Mouse (Mus musculus): ENCODE measurements around the gene Elmod3.

Elmod3 gene

DNA sequence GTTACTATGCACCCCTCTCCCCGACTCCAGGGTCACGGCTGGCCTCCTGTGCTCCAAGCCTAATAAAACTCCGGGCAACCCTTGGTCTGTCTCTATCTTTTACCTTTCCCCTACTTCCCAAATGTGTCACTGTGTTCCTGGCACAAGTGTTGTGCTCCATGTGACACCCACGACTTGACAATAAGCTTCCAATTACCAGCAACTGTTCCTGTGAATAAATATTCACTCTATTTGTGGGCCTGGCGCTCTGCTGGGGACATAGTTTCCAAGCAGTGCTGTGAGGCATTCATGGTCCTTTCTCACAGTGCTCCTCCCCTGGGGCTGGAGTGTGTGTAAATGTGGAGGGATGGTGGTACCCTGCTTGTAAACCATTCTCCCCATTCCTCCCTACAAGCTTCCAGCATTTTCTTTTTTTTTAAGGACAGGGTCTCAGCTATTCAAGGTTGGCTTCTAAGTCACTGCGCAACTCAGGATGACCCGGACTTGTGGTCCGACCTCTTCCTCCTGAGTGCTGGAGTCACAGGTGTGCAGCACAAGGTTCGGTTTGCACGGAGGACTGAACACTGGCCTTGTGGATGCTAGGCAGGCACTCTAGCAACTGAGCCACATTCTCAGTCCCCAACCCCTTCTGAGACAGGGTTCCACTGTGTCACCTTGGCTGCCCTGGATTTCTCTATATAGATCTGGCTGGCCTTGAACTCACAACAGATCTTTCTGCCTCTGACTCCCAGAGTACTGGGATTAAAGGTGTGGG lies 27.4 kb downstream of the Elmod3 start:
- DNase-seq (ENCODE audit: low read depth, low spot score): no peak

DNA sequence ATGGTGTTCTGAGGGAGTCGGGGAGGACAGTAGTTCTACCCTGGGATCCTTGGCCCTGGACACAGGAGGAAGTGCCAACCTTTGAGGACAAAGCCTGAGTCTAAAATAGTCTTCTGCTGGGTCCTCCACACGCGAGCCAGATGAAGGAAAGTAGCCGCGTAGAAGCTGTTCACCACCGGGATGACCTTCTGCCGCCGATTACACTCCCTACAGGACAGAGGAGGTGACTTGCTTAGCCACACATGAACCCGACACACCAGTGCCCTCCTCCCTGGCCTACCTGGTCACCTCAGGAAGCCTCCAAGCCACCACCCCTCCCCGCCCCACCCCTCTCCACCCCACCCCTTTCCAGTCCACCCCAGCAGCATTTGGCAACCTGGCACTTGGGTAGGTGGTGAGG lies 29.5 kb downstream of the Elmod3 start:
- DNase-seq (ENCODE audit: low read depth, low spot score): no peak

DNA sequence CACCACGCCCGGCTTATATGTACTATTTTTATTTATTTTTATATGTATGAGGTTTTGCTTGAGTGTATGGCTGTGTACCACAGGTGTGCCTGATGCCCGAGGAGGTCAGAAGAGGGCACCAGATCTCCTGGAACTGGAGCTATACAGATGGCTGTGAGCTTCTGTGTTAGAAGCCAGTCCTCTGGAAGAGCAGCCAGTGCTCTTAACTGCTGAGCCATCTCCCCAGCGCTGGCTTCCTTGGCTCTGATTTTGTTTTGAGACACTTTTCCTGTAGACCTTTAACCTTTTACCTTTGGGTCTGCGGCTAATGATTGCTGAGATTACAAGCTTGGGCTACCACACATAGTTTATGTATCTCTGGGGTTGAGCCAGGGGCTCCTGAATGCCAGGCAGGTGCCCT lies 30.7 kb downstream of the Elmod3 start:
- DNase-seq (ENCODE audit: low read depth, low spot score): no peak

DNA sequence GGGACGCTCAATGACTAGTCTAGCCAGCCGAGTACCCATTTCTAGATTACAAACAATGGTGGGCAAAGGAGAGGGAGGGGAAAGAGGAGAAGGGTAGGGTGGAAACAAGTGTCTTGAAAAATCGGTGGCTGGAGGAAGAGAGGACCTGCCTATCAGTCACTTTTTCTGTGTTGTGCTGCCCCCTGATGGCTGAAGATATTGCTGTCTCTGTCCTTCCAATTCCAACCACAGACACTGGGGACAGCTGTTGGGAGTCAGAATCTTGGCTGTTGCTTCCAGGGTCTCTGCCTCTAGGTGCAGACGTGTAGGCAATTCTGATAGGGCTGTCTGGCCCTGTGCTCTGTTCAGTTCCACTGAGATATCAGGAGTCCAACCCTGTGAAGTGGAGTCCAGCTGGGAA lies 32.2 kb downstream of the Elmod3 start:
- DNase-seq (ENCODE audit: low read depth, low spot score): peak; percentile 96

DNA sequence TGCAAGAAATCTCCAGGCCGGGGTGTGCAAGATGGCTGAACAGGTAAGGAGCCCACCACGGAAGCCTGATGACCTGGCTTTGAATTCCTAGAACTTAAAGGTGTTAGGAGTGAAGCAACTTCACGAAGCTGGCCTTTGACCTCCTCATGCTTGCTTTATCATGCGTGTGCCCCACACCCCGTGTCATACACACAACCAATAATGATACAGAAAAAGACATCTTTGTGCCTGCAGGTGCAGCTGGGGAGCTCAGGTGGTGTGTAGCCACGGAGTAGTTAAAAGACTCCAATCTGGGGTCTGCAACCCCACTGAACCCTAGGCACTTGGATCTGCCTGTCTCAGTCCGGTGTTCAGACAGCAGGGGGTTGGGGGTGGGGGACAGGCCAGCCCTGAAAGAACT lies 32.7 kb downstream of the Elmod3 start:
- DNase-seq (ENCODE audit: low read depth, low spot score): no peak

DNA sequence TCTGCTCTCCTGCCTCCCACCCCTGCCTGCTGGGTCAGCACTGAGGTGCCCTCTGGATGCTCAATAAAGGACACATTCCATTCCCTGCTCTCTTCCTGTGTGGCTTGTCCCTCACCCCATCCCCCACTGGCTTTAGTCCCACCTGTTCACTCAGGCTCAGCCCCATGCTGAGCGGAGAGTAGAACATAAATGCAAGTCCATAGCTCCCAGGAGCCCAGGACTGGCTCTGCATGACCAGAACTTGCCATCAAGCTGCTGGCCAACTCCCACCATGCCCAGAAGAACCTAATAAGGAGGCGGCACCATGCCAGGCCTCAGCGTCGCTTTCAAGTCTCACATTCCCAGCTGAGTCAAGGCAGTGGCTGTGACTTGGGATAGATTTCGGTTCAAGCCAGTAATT lies 35.3 kb downstream of the Elmod3 start:
- no peak for DNase-seq (ENCODE audit: low read depth, low spot score)

DNA sequence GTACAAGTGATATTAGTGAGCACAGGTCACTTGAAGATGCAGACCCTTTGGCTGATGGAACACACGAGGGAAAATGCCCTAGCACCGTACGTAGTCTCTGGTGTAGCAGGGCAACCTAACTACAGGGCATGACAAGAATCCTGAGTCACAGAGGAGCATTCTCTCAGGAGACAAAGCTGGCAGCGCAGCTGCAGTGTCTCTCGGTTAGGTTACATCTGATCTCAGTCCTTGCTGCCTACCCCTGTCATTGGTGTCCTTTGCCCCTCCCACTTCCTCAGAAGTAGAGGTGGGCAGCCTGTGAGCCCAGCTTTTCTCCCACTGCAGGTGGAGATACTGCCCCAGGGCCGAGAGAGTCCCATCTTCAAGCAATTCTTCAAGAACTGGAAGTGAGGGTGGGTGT lies 35.7 kb downstream of the Elmod3 start:
- no peak for DNase-seq (ENCODE audit: low read depth, low spot score)

DNA sequence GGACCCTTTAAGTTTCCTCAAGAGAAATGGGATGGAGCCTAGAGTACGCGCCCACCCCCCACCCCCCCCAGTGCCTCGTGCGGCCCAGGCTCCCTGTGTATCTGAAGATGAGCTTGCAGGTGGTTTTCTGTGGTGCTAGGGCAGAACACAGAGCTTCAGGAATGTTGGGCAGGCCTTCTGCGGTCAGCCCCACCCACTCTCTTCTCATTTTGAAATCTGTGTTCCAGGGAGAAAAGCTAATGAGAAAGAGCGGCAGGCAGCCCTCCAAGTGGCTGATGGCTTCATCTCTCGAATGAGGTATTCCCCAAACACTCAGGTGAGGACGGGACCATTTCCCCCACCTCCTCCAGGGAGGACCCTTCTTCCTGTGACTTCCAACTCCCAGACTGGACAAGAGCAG lies 37.4 kb downstream of the Elmod3 start:
- no peak for DNase-seq (ENCODE audit: low read depth, low spot score)

DNA sequence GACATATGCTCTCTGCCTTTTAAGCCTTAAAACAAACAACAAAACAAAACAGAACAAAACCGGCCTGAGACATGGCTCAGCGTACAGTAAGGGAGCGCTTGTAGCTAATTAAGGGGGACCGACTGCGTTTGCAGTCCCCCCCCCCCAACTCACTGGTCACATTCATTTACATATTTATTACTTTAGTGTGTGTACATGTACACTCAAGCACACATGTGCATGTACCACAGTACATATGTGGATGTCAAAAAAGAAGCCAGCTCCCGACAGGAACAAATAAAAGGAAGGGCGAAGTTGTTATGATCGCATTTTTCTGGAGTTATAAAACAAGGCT lies 45.2 kb downstream of the Elmod3 start:
- DNase-seq (ENCODE audit: low read depth, low spot score): no peak

DNA sequence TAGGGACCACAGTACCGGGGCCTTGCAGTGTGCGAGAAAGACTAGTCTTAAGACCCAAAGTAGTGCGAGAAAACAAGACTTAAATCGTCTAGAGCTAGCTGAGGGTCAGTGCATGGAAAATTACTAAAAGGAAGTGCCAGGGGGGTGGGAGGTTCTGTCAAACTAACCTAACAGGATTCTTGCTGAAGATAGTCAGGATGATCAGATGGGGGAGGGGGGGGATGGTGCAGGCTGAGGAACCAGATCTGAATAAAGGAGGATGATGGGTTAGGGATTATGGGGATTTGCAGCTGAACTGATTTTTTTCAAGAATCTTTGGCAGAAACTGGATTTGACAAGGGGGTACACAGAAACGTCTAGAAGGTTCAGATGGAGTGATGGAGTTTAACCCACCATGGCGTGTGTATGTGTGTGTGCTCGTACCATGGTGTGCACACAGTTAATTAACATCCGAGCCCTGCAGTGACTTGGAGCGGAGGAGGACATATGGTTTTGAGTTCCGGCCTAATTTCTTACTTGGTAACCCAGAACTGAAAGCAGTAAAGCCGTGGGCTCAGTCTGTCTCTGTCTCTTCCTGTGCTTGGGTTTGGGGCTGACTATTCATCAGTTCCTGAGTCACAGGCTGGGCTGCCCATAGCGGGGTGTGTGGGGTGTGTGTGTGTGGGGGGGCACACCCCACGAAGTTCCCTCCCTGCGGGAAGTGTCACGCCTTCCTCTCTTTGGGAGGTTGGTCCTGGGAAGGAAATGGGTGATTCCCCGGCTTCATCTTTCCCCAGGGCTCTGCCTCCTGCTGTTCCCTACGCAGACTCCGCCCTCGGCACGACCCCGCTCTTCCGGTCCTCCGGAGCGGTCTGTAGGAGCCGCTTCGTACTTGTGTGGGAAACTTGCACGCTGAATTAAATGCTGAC lies 45.8 kb downstream of the Elmod3 start:
- DNase-seq (ENCODE audit: low read depth, low spot score): peak; percentile 93

DNA sequence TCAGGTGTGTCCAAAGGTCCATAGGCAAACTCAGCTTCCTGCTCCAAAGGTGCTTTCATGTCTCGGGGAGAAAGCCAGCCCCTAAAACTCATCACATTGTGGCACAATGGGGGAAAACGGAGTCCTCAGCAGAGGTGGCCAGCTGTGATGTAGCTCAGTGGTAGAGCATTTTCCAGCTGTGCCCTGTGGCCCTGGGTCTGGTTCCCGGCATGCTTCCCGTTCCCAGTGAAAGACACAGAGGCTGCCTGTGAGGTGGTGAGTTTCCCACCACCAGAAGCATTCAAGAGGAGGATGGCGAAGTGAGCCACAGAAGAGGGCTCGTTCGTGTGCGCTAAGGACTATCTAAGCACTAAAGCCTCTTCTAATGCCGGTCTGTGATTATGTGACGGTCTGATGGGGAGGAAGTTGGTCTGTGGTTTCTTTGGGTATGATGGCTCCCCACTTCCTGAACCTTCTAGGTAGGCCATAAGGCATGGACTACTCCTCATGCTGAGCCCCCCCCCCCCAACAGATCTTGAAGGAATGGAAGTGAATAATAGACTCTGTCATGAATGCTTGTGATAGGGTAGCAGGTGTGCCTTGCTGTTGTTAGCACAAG lies 47.6 kb downstream of the Elmod3 start:
- no peak for DNase-seq (ENCODE audit: low read depth, low spot score)

DNA sequence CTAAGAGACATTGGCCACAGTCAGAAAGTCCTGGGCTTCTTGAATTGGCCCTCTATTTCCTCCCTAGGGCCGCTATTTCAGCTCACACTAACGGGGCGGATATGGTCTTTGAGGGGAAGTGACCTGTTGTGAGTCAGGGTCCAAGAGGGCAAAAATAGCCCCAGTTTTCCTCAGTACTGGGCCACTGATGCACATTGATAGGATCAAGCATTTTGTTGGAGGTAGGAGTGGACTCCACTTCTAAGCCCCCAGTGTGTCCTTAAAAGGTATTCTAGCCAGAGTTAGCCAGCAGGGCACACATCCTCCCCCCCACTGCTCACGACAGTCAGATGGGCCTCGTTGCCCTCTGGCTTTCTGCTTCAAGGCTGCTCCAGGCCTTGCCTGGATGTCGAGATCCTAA lies 48.2 kb downstream of the Elmod3 start:
- no peak for DNase-seq (ENCODE audit: low read depth, low spot score)

DNA sequence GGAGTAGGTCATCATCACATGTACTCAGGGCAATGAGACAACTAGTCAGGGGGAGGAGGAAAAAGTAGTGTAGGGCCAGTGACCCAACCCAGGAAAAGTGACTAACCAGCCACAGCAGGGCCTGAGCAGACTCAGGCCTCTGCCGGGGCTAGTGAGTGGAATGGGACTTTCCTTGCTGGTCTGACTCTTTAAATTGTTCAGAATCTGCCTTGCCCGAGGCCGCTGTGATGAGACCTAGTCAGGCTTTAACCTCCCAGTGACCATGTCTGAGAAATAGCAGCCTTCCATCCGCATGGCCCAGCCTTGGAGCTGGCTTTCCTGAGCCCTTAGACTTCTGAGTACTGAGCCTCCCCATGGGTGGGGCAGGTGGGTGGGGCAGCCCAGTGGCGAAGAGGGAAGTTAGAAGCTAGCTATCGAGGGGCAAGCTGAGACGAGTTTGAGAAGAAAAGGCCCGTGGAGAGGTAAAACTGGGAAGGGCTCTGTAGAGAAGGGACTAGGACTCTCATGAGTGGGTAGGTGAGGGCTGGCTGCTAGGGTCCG lies 49.1 kb downstream of the Elmod3 start:
- DNase-seq (ENCODE audit: low read depth, low spot score): peak; percentile 86

DNA sequence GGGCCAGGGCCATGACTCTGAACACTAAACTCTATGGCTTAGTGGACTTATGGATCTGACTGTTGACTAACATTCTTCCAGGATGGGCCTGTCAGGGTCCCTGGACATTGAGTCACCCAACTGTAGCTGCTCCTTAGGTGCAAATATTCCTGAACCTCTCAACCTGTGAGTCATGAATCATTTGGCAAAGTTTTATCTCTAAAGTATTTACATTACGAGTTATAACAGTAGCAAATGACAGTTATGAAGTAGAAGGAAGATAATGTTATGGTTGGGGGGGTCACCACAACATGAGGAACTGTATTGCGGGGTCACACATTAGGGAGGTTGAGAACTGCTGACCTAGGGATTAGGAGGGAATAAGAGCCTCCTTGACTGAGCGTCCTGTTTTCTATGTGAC lies 50.4 kb downstream of the Elmod3 start:
- peak; percentile 76 for DNase-seq (ENCODE audit: low read depth, low spot score)

DNA sequence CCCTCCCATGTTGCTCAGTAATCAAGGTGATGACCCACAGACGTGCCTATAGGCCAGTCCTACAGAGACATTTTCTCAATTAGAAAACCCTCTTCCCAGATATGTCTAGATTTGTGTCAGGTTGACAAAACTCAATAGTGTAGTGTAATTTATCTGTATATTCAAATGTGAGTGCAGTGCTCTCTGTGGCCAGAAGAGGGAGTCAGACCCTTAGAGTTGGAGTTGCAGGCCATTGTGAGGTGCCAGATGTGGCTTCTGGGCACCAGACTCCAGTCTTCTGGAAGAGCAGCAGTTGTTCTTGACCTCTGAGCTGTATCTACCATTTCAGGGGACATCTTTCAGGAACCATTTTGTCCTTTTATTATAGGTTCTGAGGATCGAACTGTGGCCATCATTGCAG lies 51.1 kb downstream of the Elmod3 start:
- DNase-seq (ENCODE audit: low read depth, low spot score): no peak

DNA sequence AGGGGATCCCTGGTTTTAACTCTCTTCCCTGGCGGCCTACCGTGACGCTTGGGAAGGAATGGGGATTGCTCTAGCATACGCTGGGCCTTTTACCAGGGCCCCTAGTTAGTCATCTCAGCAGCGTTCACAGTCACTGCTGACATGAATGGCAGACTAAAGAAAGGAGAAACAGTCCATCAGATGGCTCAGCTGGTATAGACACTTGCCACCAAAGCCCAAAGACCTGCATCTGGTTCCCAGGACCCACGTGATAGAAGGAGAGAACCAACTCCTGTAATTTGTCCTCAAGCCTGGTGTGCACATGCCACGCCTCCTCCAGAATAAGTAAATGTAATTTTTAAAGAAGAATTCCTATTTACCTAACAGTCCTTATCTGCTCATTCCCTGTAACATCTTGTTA lies 52.8 kb downstream of the Elmod3 start:
- no peak for DNase-seq (ENCODE audit: low read depth, low spot score)

DNA sequence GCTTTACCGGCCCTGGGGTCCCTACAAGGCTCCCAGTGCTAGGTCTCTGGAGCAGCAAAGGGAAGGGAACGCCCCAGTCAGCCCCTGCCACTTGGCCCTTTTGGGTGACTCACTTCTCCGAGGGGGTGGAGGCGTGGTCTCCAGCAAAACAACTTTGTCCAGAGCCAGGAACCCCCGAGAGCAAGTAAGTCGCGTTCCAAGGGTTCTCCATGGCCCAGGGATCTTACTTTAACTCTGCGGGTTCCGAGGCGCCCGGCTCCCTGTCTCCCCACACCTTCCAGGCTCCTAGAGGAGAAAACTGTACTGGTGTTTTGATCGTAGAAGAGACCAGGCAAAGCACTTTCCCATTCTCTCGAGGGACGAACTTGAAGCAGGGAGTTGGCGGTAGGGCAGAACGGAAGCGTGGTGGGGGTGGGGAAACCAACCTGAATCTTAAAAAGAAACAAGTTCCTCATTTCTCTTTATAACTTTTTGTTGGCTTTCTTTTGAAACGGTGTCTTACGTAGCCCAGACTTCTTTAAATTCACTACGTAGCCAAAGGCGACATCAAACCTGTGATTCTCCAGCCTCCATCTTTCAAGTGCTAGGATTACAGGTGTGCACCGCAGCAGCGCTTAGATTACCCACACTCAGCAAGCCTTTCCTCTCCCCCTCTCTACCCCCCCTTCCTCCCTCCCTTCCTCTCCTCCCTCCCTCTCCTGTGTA lies 53.8 kb downstream of the Elmod3 start, which contains the start of gene Capg:
Gene Capg (plus strand): TSS at position 109 of the 705 bp plus-strand sequence.
- DNase-seq (ENCODE audit: low read depth, low spot score): peak; percentile 78

DNA sequence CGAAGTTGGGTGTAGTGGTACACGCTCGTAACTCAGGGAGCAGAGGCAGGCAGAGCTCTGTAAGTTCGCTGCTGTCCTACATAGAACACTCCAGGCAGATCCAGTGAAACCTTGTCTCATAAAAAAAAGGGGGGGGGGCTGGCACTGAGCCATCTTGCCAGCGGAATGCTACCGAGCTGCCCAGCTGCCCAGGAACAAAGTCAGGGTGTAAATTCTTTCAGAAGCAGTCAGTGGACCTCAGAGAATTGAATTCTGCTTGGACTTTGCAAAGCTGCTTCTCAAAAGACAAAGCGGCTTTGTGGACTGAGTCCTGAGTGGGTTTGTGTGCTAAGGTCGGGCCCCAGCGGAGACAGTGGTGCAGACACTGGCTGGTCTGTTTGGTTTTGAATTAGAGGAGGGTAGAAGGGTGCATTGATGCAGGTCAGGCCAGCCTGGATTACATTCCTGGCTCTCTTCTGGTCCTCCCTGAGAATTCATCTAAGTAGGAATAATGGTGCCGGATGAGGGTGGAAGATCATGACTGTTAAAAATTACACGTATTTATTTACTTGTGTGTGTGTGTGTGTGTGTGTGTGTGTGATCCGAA lies 54.9 kb downstream of the Elmod3 start:
- peak; percentile 47 for DNase-seq (ENCODE audit: low read depth, low spot score)

DNA sequence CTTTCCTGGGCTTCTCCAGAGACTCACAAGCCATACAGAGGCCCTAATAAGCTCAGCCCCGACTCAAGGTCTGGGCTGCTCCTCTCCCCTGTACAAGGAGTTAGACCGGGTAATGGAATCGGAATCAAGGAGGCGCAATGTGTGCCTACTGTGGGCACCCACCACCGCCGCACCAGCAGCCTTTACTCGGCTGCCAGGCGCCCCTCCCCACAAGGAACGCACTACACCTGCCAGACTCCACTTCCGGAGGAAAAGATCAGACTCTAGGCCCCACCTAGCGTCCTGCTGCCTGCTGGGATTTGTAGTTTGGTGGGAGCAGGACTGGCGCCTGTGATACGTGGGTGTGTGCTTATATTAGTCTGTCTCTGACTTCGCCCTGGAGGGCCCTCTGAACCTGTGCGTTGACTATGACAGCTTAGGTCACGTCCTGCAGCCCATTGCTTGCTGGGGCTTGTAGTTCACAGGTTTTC lies 59.6 kb downstream of the Elmod3 start:
- DNase-seq (ENCODE audit: low read depth, low spot score): peak; percentile 79

DNA sequence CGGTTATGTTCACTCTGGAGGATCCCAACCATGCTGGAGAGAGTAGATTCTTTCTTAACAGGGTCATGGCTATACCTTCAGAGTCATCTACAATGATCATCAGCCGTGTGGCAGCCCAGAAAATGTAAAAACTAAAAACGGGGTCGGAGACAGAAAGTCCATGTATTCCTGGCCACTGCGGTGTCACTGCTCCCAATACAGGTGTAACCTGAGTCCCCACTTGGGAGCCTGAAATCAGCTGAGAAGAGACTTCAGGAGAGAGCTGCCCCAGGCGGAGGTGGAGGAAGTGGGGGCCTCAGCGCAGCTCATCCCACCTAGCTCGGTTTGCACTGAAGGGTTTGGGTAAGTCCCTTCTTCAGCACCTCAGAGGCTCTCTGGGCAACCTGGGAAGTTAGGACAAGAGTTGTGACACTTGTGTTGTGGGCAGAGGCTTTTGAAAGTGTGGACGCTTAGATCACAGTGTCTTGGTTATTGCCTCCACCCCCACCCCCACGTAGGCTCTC lies 60.2 kb downstream of the Elmod3 start:
- no peak for DNase-seq (ENCODE audit: low read depth, low spot score)

DNA sequence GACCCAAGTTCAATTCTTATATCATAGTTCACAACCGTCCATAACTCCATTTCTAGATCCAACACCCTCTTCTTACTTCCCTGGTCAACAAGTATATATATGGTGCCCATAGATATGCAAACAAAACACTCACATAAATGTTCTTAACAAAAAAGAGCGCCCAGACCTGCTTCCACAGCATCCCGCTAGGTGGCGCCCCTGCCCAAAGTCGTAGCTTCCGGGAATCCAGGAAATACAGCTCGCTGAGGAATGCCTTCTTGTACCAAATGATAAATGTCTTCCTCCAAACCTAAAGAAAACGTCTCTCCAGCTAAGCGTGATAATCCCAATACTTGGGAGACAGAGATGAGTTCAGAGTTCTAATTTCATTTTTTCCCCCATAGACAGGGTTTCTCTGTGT lies 63.0 kb downstream of the Elmod3 start:
- DNase-seq (ENCODE audit: low read depth, low spot score): peak; percentile 91
